Mouse (Mus musculus) cerebellum, adult 9-11 months (tissue): ENCODE data around the gene 4930572O03Rik.
"Not testable (repeated sequence)": the region's sequence is repeated elsewhere in the genome, so short reads cannot be mapped to it uniquely, and the experiment has no call there.

ENCODE experiments used
- DNase-seq: peaks from one replicate; pipeline ENCODE4 v3.0.0; 2022

Gene 4930572O03Rik

DNA sequence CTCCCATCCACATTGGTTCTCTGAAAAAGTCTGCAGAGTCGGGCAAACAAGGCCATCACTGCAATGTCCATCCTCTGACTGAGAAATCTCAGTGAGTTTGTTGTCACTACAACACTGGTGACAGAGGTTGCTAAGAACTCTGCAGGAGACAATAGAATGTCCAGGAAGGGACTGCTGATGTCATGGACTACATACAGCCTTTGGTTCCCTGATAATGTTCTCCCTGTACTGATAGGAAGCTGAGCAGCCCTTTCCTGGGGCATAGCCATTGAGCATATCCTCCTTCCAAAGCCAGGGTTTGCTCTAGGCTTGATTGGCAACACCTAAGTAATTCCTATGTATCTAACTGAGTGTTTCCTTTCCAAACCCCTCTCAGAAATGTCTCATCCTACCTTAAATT, at the start of gene 4930572O03Rik:
Gene 4930572O03Rik, minus strand, starts transcription at position 101 of the 400 bp plus-strand sequence.
- not testable (repeated sequence) for DNase-seq

DNA sequence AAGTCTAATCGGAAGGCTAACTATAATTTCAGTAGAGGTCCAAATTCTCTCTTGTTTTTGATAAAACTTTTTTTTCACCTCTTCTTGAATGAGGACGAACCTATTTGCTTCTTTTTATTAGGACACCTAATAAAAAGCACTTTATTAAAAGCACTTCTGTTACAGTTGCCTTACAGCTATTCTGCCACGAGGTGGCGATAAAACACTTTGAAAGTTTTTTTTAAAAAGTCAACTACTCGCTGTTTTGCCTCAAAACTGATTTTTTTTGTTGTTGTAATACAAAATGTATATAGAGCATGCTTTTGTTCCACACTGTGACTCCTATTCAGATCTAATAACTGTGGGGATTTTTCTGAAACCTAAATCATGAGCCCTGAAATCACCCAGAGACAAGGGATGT, 46.0 kb upstream of the 4930572O03Rik start:
- not testable (repeated sequence) for DNase-seq

DNA sequence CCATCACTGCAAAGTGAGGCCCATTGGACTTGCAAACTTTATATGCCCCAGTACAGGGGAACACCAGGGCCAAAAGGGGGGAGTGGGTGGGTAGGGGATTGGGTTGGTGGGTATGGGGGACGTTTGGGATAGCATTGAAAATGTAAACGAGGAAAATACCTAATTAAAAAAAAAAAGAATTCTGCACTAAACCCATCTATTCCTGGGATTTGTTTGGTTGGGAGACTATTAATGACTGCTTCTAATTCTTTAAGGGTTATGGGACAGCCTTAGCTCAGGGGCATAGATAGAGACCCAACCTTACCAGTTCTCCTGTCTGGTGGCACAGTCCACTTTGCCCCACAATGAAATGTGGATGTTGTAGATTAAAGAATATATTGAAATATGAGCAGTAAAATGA, 40.9 kb upstream of the 4930572O03Rik start:
- not testable (repeated sequence) for DNase-seq

DNA sequence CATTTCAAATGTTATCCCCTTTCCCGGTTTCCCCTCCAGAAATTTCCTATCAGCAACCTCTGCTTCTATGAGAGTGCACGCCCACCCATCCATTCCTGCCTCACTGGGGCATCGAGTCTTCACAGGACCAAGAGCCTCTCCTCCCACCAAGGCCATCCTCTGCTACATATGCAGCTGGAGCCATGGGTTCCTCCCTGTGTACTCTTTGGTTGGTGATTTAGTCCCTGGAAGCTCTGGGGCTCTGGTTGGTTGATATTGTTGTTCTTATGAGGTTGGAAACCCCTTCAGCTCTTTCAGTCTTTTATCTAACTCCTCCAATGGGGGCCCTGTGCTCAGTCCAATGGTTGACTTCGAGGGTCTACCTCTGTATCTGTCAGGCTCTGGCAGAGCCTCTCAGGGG, 35.0 kb upstream of the 4930572O03Rik start:
- not testable (repeated sequence) for DNase-seq

DNA sequence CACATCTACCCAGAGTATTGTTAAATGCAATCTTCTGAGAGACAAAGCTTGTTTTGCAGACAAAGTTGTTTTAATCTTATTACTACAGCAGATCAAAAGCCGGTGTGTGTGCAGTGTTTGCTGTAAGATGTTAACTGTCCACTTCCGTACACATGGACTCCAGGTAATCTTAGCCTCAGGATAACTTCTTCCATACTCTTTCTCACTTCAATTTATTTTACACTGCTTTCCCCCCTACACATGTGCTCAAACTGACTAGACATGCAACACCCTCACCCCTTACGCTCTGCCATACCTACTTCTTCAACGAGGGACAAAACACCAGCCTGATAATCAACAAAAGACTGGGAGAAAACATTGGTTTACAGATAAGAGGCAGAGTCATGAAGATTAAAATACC, 34.0 kb upstream of the 4930572O03Rik start:
- not testable (repeated sequence) for DNase-seq

DNA sequence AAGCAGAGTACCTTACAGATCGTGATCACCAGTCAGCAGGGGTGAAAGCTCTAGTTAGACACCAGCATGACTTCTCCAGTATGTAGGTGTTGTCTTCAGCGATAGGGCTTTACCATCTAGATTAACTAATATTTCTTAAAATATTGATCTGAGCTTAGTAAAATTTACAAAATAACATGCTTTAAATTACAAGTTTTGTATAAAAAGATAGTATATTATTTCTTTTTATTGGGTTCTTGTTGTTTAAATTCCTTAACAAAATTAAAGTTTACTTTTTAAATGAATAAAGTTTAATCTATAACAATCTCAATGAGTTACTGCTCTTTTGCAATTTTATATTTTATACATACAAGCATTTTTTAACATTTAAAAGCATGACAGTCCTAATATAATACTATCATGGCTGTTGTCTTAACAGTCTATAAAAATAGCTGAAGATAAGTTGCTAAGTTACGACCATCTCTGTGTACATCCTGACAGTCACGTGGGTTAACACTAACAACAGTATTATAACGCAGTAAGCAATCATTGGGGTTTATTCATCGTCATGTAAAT, 32.9 kb upstream of the 4930572O03Rik start:
- DNase-seq = not testable (repeated sequence)

DNA sequence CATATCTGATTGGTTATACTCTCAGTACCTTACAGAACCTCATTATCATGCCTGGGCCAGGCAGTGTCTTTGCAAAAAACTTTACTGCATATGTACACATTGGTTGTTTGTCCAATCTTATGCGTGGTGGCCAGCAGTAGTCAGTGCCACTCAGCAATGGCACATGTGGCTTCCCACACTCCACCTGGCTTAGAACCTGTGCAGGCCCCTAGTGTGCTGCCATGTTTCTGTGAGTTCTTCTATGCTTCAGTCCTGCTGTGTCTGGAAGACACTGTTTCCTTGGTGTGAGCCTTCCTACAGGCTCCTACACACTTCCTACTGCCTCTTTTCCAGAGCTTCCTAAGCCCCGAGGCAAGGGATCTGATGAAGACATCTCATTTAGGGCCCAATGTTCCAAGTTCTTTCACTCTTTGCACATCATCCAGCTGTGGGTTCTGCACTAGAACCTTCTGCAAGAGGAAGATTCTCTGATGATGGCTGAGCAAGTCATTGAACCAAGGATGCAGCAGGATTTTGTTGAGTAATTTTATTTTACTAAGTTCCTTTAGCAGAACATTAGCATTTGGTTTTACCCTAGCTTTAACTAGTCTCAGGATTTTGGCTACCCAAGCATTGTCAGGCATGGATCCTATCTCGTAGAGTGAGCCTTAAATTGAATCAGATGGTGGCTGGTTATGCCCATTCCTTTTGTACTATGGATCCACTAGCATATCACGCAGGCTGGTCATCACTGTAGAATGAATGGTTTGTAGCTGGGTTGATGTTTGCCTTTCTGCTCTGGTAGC, 32.2 kb upstream of the 4930572O03Rik start:
- DNase-seq = not testable (repeated sequence)

DNA sequence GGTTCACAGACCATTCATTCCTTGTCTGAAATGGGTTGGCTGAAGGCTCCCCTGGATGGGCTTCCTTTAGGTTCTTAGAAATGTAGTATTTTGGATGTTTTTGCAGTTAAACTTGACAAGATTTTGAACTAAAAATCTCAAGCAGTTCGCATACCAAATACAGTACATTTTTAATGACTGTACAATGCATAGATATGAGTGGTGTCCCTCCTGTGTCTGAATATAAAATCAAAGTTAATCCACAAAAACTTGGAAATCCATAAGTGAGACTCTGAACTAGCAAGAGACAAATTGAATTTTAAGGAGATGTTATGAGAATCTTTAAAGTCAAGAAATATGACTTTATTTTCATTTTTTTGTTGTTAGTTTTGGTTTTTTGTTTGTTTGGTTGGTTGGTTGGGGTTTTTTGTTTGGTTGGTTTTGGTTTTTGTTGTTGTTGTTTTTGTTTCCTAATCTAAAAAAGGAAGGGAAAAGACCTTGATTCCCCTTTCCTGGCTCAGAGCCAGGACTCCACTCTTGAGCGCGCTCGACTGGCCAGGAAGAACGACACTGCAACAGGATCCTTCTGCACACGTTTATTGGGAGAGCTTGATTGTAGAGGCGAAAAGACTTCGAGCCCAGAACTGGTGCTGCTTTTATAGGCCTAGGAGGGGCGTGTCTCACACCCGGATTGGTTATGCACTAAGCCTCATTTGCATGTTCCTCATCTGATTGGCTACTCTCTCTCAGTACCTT, 24.6 kb upstream of the 4930572O03Rik start:
- DNase-seq = not testable (repeated sequence)

DNA sequence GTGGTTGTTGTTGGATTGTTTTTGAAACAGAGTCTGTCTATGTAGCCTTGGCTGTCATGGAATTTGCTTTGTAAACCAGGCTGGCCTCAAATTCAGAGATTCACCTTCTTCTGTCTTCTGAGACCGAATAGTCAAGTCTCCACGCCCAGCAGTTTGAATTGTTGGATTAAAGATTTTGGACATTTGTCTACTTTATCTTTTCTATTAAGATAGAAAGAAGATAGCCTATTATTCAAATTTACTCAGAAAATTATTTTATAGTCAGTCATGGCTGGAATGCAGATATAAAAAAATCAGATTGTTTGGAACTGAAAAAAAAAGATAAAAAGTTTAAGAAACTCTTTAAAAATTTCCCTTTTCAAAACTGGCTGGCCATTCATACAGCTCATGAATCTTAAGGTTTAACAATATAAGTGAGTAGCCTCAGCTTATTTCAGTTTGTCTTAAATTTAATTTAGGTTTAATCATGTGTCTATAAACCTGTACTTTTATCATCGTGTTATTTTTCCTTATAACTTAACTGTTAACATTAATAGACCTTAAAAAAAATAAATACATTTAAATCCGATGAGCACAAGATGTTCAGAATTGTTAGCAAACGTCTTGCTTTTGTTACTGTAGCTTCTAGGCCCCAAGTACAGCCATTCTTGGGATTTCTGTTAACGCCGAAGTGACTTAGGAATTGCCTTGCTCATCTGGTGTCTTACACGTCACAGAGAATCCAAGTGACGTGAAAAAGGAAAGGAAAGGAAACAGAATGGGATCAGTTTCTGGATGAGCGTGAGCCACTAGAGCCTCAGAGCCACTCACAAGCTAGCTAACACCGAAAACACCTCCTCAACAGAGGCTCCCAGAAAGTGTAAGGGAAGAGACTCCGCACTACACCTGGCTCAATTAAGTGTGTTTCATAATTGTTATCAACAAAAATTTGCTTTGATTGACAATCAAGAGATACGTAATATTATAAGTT, 23.4 kb upstream of the 4930572O03Rik start:
- DNase-seq = not testable (repeated sequence)

DNA sequence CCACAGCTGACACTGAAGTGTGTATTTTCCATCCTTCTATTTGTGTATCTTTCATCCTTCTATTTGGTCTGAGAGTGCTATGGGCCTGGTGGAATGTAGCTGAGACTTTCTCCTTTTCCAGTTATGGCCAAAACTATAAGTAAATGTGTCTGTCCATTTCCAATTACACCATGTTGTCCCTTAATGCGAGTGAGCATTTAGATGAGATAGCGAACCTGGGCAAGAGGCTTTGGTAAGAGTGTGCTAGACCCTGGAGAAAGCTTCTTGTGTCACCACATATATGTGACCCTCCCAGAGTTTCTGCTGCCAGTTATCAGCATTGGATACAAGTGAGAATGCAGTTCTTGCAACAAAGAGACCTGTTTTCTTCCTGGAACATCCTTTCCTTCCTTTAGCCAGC, 22.0 kb upstream of the 4930572O03Rik start:
- DNase-seq = not testable (repeated sequence)

DNA sequence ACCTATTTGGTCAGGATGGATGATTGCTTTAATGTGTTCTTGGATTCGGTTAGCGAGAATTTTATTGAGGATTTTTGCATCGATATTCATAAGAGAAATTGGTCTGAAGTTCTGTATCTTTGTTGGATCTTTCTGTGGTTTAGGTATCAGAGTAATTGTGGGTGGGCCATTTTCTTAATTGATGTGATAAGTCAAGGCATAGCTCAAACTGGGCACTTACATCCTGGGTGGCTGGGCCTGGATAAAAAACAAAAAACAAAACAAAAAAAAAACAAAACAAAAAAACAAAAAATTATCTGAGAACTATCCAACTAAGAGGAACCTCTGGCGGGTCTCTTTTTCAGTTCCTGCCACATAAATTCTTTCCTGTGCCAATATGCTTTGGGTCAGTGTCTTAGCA, 20.9 kb upstream of the 4930572O03Rik start:
- not testable (repeated sequence) for DNase-seq

DNA sequence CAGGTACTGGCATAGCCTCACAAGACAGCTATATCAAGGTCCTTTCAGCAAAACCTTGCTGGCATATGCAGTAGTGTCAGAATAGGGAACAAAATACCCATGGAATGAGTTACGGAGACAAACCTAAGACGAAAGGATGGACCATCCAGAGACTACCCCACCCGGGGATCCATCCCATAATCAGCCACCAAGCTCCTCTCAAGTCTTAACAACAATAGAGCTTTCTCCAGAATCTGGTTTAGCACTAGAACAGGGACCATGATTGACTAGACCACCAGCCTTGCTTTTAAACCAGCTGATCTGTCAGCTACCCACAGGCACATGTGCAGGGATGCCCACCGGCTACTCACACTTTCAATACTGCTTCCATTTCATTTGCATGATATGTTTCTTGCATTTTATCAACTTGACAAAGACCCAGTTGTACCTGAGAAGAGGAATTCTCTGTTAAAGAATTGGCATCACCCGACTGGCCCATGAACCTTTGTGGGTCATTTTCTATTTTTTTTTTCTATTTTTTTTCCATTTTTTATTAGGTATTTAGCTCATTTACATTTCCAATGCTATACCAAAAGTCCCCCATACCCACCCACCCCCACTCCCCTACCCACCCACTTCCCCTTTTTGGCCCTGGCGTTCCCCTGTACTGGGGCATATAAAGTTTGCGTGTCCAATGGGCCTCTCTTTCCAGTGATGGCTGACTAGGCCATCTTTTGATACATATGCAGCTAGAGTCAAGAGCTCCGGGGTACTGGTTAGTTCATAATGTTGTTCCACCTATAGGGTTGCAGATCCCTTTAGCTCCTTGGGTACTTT, 17.8 kb upstream of the 4930572O03Rik start:
- DNase-seq = not testable (repeated sequence)

DNA sequence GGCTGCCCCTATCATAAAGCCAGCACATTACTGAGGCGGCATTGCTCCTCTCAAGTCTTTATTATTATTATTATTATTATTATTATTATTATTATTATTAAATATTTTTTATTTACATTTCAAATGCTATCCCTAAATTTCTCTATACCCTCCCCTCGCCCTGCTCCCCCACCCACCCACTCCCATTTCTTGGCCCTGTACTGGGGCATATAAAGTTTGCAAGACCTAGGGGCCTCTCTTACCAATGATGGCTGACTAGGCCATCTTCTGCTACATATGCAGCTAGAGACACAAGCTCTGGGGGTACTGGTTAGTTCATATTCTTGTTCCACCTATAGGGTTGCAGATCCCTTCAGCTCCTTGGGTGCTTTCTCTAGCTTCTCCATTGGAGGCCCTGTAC, 17.1 kb upstream of the 4930572O03Rik start:
- not testable (repeated sequence) for DNase-seq

DNA sequence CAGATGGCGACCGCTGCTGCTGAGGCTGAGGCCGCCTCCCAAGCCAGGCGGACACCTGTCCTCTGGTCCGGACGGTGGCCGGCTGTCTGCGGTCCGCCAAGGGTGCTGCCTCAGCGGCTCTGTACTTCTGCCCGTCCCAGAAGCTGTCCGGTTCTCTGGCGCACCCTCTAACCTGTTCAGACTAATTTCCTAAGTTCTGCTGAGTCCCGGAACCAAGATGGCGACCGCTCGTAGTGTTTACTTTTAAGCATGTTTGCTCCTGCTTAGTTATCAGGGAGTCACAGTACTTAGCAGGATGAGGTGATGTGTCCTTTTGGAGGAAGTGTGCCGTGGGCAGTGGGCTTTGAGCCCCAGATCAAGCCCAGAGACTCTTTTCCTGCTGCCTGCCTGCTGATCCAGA, 13.9 kb upstream of the 4930572O03Rik start:
- DNase-seq = not testable (repeated sequence)

DNA sequence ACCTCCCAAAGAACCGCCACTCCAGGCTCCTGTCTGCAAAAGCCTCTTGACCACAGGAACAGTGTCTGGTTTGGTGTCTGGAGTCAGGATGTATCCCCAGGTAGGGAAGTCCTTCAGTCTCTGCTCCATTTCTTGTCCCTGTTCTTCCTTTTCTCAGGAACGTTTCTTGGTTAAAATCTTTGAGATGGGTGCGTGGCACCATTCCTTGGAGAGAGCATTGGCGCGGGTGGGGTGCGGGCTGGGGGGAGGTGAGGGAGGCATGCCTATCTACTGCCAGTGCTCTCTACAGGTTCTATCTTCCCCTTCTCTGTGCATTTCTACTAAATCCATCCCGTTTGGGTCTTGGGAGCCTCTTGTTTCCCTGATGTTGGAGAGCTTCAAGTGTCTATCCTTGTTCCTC, 7.0 kb upstream of the 4930572O03Rik start:
- DNase-seq = not testable (repeated sequence)

DNA sequence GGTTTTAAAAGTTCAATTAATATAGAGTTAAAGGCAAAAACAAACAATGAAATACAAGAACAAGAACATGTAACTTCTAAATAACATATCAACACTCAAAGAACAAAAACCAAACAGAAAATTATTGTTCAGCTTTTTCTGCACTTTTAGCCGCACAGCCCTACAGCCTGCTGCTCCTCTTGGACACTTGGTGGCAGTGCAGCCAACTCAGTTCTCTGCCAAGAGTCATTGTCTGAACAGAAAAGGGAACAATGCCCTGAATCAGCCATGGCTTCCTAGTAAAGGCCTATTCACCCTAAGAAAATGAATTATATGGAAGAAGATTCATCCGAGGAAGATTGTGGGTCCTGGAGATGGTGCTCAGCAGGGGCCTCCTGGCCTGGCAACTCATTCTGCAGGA, 4.5 kb downstream of the 4930572O03Rik start:
- DNase-seq = not testable (repeated sequence)

DNA sequence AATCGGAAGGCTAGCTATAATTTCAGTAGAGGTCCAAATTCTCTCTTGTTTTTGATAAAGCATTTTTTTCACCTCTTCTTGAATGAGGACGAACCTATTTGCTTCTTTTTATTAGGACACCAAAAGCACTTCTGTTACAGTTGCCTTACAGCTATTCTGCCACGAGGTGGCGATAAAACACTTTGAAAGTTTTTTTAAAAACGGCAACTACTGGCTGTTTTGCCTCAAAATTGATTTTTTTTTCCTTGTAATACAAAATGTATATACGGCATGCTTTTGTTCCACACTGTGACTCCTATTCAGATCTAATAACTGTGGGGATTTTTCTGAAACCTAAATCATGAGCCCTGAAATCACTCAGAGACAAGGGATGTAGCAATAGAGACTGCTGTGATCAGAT, 11.2 kb downstream of the 4930572O03Rik start:
- not testable (repeated sequence) for DNase-seq

DNA sequence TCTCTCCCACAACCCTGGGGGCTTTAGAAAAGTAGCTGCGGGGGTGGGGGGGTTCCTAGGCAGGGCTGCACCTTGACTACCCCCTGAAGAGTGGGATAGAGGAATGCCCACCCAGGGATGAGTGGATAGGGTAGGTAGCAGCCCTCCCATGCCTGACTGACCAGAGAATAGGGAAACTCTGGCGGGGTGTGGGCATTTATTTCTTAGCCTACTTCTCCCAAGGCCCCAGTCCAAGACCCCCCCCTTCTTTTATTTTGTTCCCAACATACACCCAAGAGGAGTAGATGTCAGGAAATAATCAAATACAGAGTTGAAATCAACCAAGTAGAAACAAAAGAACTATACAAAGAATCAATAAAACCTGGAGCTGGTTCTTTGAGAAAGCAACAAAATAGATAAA, 19.2 kb downstream of the 4930572O03Rik start:
- not testable (repeated sequence) for DNase-seq

DNA sequence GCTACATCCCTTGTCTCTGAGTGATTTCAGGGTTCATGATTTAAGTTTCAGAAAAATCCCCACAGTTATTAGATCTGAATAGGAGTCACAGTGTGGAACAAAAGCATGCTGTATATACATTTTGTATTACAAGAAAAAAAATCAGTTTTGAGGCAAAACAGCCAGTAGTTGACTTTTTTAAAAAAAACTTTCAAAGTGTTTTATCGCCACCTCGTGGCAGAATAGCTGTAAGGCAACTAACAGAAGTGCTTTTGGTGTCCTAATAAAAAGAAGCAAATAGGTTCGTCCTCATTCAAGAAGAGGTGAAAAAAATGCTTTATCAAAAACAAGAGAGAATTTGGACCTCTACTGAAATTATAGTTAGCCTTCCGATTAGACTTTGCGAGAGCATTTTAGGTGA, 26.8 kb downstream of the 4930572O03Rik start:
- DNase-seq = not testable (repeated sequence)

DNA sequence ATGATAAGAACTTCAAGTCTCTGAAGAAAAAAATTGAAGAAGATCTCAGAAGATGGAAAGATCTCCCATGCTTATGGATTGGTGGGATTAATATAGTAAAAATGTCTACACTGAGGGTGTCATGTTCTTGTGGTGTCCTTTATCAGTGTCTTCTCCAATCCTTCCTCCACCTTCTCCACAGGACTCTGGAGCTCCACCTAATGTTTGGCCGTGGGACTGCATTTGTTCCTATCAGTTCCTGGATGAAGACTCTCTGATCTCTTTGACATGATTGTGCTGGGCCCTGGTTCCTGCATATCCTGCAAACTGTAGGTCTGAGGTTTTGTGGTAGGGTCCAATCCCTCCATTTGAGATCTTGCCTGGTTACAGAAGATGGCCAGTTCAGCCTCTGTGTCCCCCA, 28.7 kb downstream of the 4930572O03Rik start:
- DNase-seq = not testable (repeated sequence)

DNA sequence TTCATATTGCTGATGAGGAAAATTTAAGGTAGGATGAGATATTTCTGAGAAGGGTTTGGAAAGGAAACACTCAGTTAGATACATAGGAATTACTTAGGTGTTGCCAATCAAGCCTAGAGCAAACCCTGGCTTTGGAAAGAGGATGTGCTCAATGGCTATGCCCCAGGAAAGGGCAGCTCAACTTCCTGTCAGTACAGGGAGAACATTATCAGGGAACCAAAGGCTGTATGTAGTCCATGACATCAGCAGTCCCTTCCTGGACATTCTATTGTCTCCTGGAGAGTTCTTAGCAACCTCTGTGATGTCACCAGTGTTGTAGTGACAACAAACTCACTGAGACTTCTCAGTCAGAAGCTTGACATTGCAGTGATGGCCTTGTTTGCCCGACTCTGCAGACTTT, 38.1 kb downstream of the 4930572O03Rik start, which contains the start of gene Speer4d:
Gene Speer4d, plus strand, starts transcription at position 301 of the 400 bp plus-strand sequence.
- DNase-seq = not testable (repeated sequence)
